Mouse (Mus musculus): Measurements from ENCODE around the gene Gm20388.

DNA sequence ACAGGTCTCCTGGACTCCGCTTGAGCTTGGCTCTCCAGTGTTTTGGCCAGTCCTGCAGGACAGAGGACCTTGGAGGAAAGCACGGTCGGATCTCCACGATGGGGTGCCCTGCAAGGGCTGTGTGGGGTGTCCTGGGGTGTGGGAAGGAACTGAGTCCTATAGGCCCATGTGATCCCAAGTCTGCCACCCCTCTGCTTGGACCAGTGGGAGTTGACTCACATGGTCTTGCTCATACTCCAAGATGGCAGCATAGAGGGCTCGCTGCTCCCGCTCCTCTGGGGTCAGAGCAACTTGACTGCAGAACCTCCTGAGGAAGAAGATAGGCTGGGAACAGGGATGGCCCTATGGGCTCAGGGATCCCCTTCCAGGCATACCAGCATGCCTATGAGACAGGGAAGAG lies 3337.1 kb downstream of the Gm20388 start:
- TF ChIP-seq CHD2 (IDR thresholded peaks at IDR 0.05; ENCODE audit: low read depth, low read length): no peak
- TF ChIP-seq MAFK (IDR thresholded peaks at IDR 0.05; ENCODE audit: insufficient read depth, low read depth, low read length): no peak
- TF ChIP-seq ZC3H11A (IDR thresholded peaks at IDR 0.05; ENCODE audit: borderline replicate concordance, low read depth, low read length): no peak
